Mouse (Mus musculus) heart, postnatal 0 days (tissue): ENCODE results near the gene Gm21970.

Experiments used
- CTCF ChIP-seq: IDR thresholded peaks from 2 replicates; pipeline ENCODE4 v1.5.1; 2016; ENCODE audit warnings: antibody characterized with exemption, control low read depth, low read depth
- EP300 ChIP-seq: IDR thresholded peaks from 2 replicates; pipeline ENCODE4 v1.6.1; 2016; ENCODE audit warnings: antibody characterized with exemption, low read depth

- no peak for TF ChIP-seq EP300
- TF ChIP-seq CTCF = no peak
Measured at GRCm38 (mm10) chr16:91348588-91349330, 42.8 kb upstream of the Gm21970 start.
